Mouse (Mus musculus) small intestine, adult 2 months (tissue): Measurements from ENCODE around the gene Lrtm2. TPM values are rescaled to one million over a fixed set of nuclear protein-coding genes. Genes with fewer than 3 reads are reported as not detected.

Experiments
- H3K27ac ChIP-seq: fragments of 200-500 bp; 2 replicates; pipeline ENCODE4 v1.5.1; 2012; ENCODE audit warnings: low read depth, low read length, control low read depth, inconsistent platforms; ENCODE audit not compliant: insufficient read depth
- H3K27me3 ChIP-seq: fragments of 200-500 bp; 2 replicates; pipeline ENCODE4 v1.6.1; 2012; ENCODE audit warnings: mild to moderate bottlenecking, moderate library complexity, low read length, inconsistent platforms; ENCODE audit not compliant: control insufficient read depth, insufficient read depth
- H3K36me3 ChIP-seq: fragments of 200-500 bp; 2 replicates; pipeline ENCODE4 v1.6.1; 2012; ENCODE audit warnings: mild to moderate bottlenecking, low read length, control low read depth, inconsistent platforms; ENCODE audit not compliant: control insufficient read depth, insufficient read depth
- H3K4me1 ChIP-seq: fragments of 200-500 bp; 2 replicates; pipeline ENCODE4 v1.6.1; 2012; ENCODE audit warnings: low read length, inconsistent platforms, mixed read lengths; ENCODE audit not compliant: control insufficient read depth, insufficient read depth, insufficient read length
- H3K4me3 ChIP-seq: fragments of 200-500 bp; 2 replicates; pipeline ENCODE4 v1.5.1; 2012; ENCODE audit warnings: low read depth, mild to moderate bottlenecking, control low read depth, inconsistent platforms, low read length, moderate library complexity
- CTCF ChIP-seq: fragments of 200-500 bp; IDR thresholded peaks from 2 replicates; pipeline ENCODE4 v1.5.1; 2012; ENCODE audit warnings: low read depth, mild to moderate bottlenecking, control low read depth, inconsistent platforms, low read length, moderate library complexity, mixed read lengths; ENCODE audit not compliant: insufficient replicate concordance, insufficient read length; ENCODE audit errors: extremely low read depth
- POLR2A ChIP-seq: fragments of 200-500 bp; IDR thresholded peaks from 2 replicates; pipeline ENCODE4 v1.6.1; 2012; ENCODE audit warnings: low read depth, mild to moderate bottlenecking, control low read depth, inconsistent platforms, low read length, moderate library complexity
- WGBS: fragments of 180-500 bp; shearing (Covaris S2); methylation state at CpG from one replicate; pipeline ENCODE4 v1.1.7; 2018; 5-methylcytosine and 5-hydroxymethylcytosine counted together
- polyA plus RNA-seq: library from polyadenylated mRNA; depleted of rRNA; stranded (reverse); fragments of >200 nt; gene quantifications from 2 replicates; pipeline ENCODE4 v1.2.3, GENCODE M21; 2012

The Lrtm2 gene
- polyA plus RNA-seq, 1 experiment, result not detected

DNA sequence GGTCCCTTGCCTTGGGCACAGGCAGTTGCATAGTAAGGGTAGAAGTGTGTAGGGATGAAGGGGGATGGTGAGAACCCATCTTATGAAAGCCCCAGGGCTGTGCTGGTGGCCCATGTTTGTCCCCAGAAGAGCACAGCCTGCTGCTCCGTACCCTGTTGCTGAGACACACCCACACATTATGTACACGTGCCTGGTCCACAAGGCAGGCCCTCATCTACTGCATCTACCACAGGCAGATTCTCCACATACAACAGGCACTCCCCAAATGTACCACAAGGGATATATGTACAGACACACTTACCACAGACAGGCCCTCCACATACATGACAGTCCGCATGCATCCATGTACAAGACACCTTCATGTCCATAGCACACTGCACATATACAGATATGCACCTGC is 6.7 kb upstream of the Lrtm2 start:
- no peak for TF ChIP-seq CTCF
- TF ChIP-seq POLR2A, result no peak
- 69% methylated on average over 3 of the region's 3 CpGs for WGBS
- Histone ChIP-seq H3K36me3 (no peaks in the 10 kb centered on the region), H3K4me1 (peaks cover 3% of the 10 kb centered on the region; the same call in 1 of the 2 replicates), H3K4me3 (no peak overlapping the region), H3K27ac (no peak overlapping the region), H3K27me3 (no peaks in the 10 kb centered on the region)

DNA sequence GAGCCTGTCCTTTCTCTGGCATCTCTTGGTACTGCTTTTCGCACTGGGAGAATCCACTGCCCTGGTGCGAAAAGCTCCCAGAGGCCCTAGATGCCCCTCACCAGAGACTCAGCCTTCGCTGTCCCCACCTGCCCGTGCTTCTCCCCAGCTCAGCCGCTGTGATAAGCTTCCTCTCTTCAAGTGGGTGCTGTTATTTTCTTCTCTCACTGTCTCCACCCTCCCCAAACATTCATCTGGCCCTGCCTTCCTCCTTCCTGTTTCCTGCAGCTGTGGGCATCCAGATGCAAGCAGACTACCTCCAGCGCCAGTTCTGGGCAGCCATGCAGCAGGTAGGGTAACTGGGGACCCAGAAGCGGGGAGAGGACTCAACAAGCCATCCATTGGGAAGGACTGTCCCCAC is 5.6 kb upstream of the Lrtm2 start:
- no peak for TF ChIP-seq POLR2A
- TF ChIP-seq CTCF, result no peak
- H3K27me3 ChIP-seq, result peaks cover 6% of the 10 kb centered on the region; the same call in 1 of the 2 replicates
- no peaks in the 10 kb centered on the region for H3K36me3 ChIP-seq
- no peak overlapping the region for H3K4me3 ChIP-seq
- WGBS, result 57% methylated on average over 7 of the region's 7 CpGs
- H3K4me1 ChIP-seq, result peaks cover 3% of the 10 kb centered on the region; the same call in 1 of the 2 replicates
- H3K27ac ChIP-seq, result no peak overlapping the region

DNA sequence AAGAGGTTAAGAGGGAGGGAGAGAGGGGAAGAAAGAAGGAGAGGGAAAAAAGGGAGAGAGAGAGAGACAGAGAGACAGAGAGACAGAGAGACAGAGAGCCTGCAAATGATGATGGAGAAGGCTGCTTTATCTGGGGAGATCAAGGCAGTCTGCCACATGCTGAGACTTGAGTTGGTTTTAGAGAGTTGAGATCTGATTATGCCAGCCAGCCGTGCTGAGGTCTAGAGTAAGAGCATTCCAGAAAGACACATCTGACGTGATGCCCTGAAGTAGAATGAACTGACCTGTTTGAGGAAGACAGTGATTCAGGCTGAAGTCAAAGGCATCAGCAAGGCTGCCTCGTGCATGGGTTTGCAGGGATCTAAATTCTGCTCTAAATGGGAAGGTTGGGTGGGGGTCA is 3.3 kb upstream of the Lrtm2 start:
- Histone ChIP-seq H3K4me1 (peaks cover 3% of the 10 kb centered on the region; the same call in 1 of the 2 replicates), H3K27ac (no peak overlapping the region), H3K36me3 (no peaks in the 10 kb centered on the region), H3K27me3 (peaks cover 27% of the 10 kb centered on the region), H3K4me3 (no peak overlapping the region)
- no peak for TF ChIP-seq CTCF
- TF ChIP-seq POLR2A, result no peak
- WGBS, result 39% methylated on average over 3 of the region's 3 CpGs

DNA sequence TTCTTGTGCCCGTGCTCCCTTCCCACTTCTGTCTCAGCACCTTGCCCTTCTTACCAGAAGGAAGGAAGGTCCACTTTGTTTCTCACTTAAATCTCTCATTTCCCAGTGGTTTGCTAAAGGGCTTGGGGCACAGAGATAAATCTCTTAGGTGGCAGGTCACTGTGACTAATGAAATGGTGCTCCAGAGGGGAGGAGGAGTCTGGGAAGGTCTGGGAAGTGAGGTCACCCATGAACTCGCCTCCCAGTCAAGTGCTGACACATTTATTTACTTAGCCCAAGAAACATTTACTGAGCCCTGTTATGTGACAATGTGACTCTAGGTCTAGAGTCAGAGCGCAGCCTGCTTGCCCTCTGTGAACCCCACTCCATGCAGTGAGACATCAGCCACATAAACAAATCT is 2.6 kb upstream of the Lrtm2 start:
- H3K4me1 ChIP-seq, result peaks cover 3% of the 10 kb centered on the region; the same call in 1 of the 2 replicates
- TF ChIP-seq CTCF (no peak), POLR2A (no peak)
- no peaks in the 10 kb centered on the region for H3K36me3 ChIP-seq
- no peak overlapping the region for H3K27ac ChIP-seq
- H3K4me3 ChIP-seq, result no peak overlapping the region
- H3K27me3 ChIP-seq, result peaks cover 27% of the 10 kb centered on the region
- WGBS, result 14% methylated on average over 3 of the region's 3 CpGs

DNA sequence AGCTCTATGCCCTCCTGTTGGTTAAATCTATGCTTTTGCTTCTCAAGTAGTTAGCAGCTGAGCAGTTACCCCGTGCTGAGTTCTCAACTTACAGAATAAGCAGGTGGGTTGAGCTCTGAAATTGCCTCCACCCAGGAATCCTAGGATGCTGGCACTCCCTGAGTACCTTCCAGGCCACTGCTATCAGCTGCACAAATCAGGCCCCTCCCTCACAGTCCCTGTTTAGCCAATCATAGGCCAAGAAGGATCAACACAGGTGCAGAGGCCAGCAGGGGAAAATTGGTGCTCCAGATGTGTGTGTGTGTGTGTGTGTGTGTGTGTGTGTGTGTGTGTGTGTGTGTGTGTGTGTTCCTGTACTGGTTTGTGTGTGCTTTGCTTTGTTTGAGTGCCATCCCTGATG is 1.5 kb upstream of the Lrtm2 start:
- H3K27ac ChIP-seq, result no peak overlapping the region
- TF ChIP-seq POLR2A (no peak), CTCF (no peak)
- 23% methylated on average over 1 of the region's 1 CpGs for WGBS
- H3K4me1 ChIP-seq, result peaks cover 3% of the 10 kb centered on the region; the same call in 1 of the 2 replicates
- H3K4me3 ChIP-seq, result no peak overlapping the region
- peaks cover 31% of the 10 kb centered on the region for H3K27me3 ChIP-seq
- H3K36me3 ChIP-seq, result no peaks in the 10 kb centered on the region

DNA sequence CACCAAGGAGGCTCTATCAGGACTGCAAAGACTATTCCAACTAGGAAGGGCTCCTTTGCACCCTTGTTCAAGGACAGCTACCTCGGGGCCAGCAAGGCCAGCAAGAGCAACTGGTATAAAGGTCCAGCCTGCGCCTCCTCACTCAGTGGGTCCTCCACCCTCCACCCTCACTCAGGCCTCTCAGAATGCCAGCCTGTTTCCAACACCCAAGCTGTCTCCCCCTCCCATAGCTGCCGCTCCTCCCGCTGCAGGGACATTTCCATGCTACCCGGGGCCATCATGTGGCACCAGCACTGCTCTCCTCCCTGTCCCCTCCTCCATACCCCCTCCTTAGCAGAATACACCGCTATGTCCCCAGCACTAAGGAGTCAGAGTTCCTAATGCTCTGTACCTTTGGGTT is 630 bp downstream of the Lrtm2 start:
- 12% methylated on average over 6 of the region's 6 CpGs for WGBS

DNA sequence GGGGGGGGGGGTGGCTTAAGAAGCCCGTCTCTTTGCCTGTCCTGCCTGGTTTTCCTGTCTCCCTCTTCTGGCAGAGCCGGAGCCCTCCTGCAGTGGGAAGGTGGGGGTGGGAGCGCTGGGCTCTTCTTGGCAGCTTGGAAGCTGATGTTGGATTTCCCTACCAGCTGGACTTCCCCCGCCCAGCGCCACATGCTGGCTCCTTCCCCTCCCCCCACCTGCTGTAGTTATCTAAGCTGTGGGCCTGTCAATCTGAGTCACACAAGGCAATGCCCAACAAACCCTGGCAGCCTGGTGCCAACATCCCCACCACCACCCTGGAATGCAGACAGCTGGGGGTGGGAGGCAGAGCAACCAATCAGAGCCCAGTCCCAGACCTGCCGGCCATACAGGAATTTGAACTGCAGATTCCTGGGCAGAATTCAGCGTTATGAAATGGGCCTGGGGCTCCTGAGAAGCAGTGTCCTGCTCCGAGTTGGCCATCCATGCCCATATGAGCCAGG is 1.3 kb downstream of the Lrtm2 start:
- Histone ChIP-seq H3K27ac (no peak overlapping the region), H3K36me3 (no peaks in the 10 kb centered on the region), H3K4me3 (no peak overlapping the region), H3K27me3 (peaks cover 31% of the 10 kb centered on the region), H3K4me1 (peaks cover 3% of the 10 kb centered on the region; the same call in 1 of the 2 replicates)
- 4% methylated on average over 8 of the region's 8 CpGs for WGBS
- TF ChIP-seq CTCF, result no peak
- TF ChIP-seq POLR2A, result no peak

More for the DNA sequence above, 630 bp downstream of the Lrtm2 start:
- H3K27me3 ChIP-seq, result peaks cover 31% of the 10 kb centered on the region
- TF ChIP-seq CTCF (no peak), POLR2A (no peak)
- H3K36me3 ChIP-seq, result no peaks in the 10 kb centered on the region
- H3K4me1 ChIP-seq, result peaks cover 3% of the 10 kb centered on the region; the same call in 1 of the 2 replicates
- H3K4me3 ChIP-seq, result no peak overlapping the region
- no peak overlapping the region for H3K27ac ChIP-seq

DNA sequence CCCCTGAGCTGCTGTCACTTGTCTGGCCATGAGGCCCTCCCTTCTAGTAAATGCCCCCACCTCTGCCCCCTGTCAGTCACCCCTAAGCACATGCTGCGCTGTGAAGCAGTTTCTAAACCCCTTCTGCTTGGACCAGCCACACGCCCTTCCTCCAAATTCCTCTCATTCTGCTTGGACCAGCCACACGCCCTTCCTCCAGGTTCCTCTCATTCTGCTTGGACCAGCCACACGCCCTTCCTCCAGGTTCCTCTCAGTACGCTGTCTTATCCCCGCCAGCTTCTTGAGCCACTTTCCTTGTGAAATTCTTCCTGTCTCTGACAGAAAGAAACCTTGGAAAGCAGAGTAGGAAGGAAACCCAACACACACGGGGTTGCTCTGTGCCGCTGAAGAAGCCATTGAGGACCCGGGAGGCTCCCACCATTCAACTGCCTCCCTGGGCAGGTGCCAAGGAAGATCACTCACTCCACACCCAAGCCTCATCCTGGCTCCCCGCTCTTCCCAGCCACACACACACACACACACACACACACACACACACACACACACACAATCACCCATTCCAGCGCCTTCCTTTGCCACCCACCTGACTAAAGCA is 1.9 kb downstream of the Lrtm2 start:
- WGBS, result 10% methylated on average over 11 of the region's 11 CpGs
- Histone ChIP-seq H3K36me3 (no peaks in the 10 kb centered on the region), H3K27me3 (peaks cover 31% of the 10 kb centered on the region), H3K4me3 (no peak overlapping the region), H3K27ac (no peak overlapping the region), H3K4me1 (peaks cover 3% of the 10 kb centered on the region; the same call in 1 of the 2 replicates)
- TF ChIP-seq CTCF, result no peak
- no peak for TF ChIP-seq POLR2A
